11 mouse cellular contexts compared by ENCODE assay signal in genomic region chr14:48665816-48666661, GRCm38 (mm10). TPM values are rescaled to one million over a fixed set of nuclear protein-coding genes. Genes with fewer than 3 reads are reported as not detected.
A peak's percentile ranks its signal among the peaks of the same experiment; 100 is the strongest.
DNase-seq lines count a peak whose midpoint lies in the region; ATAC-seq and TF ChIP-seq lines count a peak whose summit lies in the region.
"Had no signal": no experiment of that assay in that cellular context is flagged by ENCODE, and none has a peak within 500 bp of the region (broad histone marks: within the 10 kb centered on the region; RNA-seq: fewer than 3 reads in every experiment).

No protein-coding gene starts in this region.

- under 1% methylated on average over 52 of the region's 52 CpGs for WGBS in heart, embryonic 12.5 days
- 2% methylated on average over 52 of the region's 52 CpGs for WGBS in forebrain, postnatal 0 days
- WGBS in midbrain, embryonic 13.5 days: under 1% methylated on average over 52 of the region's 52 CpGs
- WGBS in kidney, embryonic 16.5 days: under 1% methylated on average over 52 of the region's 52 CpGs

- peaks cover 20% of the 10 kb centered on the region for H3K4me1 ChIP-seq in heart, embryonic 12.5 days (replicated peaks)
- no peaks in the 10 kb centered on the region for H3K4me1 ChIP-seq in forebrain, postnatal 0 days (ENCODE audit: insufficient read depth)
- peaks cover 46% of the 10 kb centered on the region for H3K4me1 ChIP-seq in midbrain, embryonic 13.5 days (replicated peaks)
- H3K4me1 ChIP-seq in kidney, embryonic 16.5 days (ENCODE audit: insufficient read depth, low read length): no peaks in the 10 kb centered on the region

- TF ChIP-seq CTCF in forebrain, postnatal 0 days (IDR thresholded peaks at IDR 0.05; ENCODE audit: low read depth): no peak

- no peaks in the 10 kb centered on the region for H3K9me3 ChIP-seq in heart, embryonic 12.5 days (replicated peaks)
- no peaks in the 10 kb centered on the region for H3K9me3 ChIP-seq in forebrain, postnatal 0 days (ENCODE audit: low read length)
- no peaks in the 10 kb centered on the region for H3K9me3 ChIP-seq in midbrain, embryonic 13.5 days
- H3K9me3 ChIP-seq in kidney, embryonic 16.5 days (ENCODE audit: low read length): no peaks in the 10 kb centered on the region
- H3K9me3 ChIP-seq: limb, embryonic 15.5 days had no signal

- peak overlapping the region; percentile 12; the same call in 1 of the 2 replicates for H3K4me3 ChIP-seq in heart, embryonic 12.5 days
- peak overlapping the region; percentile 17 for H3K4me3 ChIP-seq in forebrain, postnatal 0 days (ENCODE audit: low read depth, low read length)
- peak overlapping the region; percentile 69 for H3K4me3 ChIP-seq in midbrain, embryonic 13.5 days (replicated peaks)
- H3K4me3 ChIP-seq in kidney, embryonic 16.5 days (ENCODE audit: low read length): no peak overlapping the region; the same call in 1 of the 2 replicates
- H3K4me3 ChIP-seq: limb, embryonic 15.5 days had no signal

- no peak overlapping the region for H3K9ac ChIP-seq in heart, embryonic 12.5 days
- H3K9ac ChIP-seq in forebrain, postnatal 0 days: no peak overlapping the region
- H3K9ac ChIP-seq in midbrain, embryonic 13.5 days (replicated peaks): peak overlapping the region; percentile 97
- no peak overlapping the region for H3K9ac ChIP-seq in kidney, embryonic 16.5 days (replicated peaks; ENCODE audit: low read length)
- H3K9ac ChIP-seq: limb, embryonic 15.5 days had no signal

- no peaks in the 10 kb centered on the region for H3K36me3 ChIP-seq in heart, embryonic 12.5 days
- no peaks in the 10 kb centered on the region for H3K36me3 ChIP-seq in forebrain, postnatal 0 days (ENCODE audit: insufficient read depth)
- H3K36me3 ChIP-seq in midbrain, embryonic 13.5 days: peaks cover 6% of the 10 kb centered on the region; the same call in 1 of the 2 replicates
- H3K36me3 ChIP-seq in kidney, embryonic 16.5 days (ENCODE audit: insufficient read depth, low read length): no peaks in the 10 kb centered on the region
- H3K36me3 ChIP-seq: limb, embryonic 15.5 days had no signal

- peaks cover 71% of the 10 kb centered on the region for H3K27me3 ChIP-seq in heart, embryonic 12.5 days (replicated peaks)
- H3K27me3 ChIP-seq in forebrain, postnatal 0 days (ENCODE audit: insufficient read depth, low read length): peaks cover 61% of the 10 kb centered on the region
- H3K27me3 ChIP-seq in midbrain, embryonic 13.5 days: peaks cover 16% of the 10 kb centered on the region
- H3K27me3 ChIP-seq in kidney, embryonic 16.5 days (ENCODE audit: insufficient read depth, low read length): peaks cover 94% of the 10 kb centered on the region

- H3K27ac ChIP-seq in heart, embryonic 12.5 days (ENCODE audit: poor library complexity, severe bottlenecking): no peak overlapping the region
- H3K27ac ChIP-seq in forebrain, postnatal 0 days (ENCODE audit: low read depth, low read length): no peak overlapping the region
- H3K27ac ChIP-seq in midbrain, embryonic 13.5 days: peak overlapping the region; percentile 90
- H3K27ac ChIP-seq in kidney, embryonic 16.5 days (ENCODE audit: low read length): no peak overlapping the region
- H3K27ac ChIP-seq: limb, embryonic 15.5 days had no signal

- DNase-seq in heart, adult 11 months: no peak
- peak; percentile 40 for DNase-seq in cerebellum, adult 9-11 months
- peak; percentile 47 for DNase-seq in forebrain, postnatal 0 days
- no peak for DNase-seq in adipocyte (ENCODE audit: low spot score)
- DNase-seq in layer of hippocampus, adult 18-20 months (ENCODE audit: low spot score in 2 of 2): no peak

- peak overlapping the region; percentile 46 for H3K4me2 ChIP-seq in heart, embryonic 12.5 days
- H3K4me2 ChIP-seq in forebrain, postnatal 0 days (ENCODE audit: low read depth): 0 out of 2 replicates have a peak overlapping the region, but pooled peaks have one; percentile 2
- peak overlapping the region; percentile 89 for H3K4me2 ChIP-seq in midbrain, embryonic 13.5 days (replicated peaks)
- H3K4me2 ChIP-seq in kidney, embryonic 16.5 days (replicated peaks; ENCODE audit: low read depth, low read length): no peak overlapping the region
- H3K4me2 ChIP-seq: limb, embryonic 15.5 days had no signal

- ATAC-seq in heart, embryonic 12.5 days (ENCODE audit: insufficient number of reproducible peaks, low FRiP score): no peak
- peak; percentile 24; the same call in 1 of the 2 replicates for ATAC-seq in forebrain, postnatal 0 days
- 0 out of 2 replicates have a peak, but pooled peaks have one; percentile 18 for ATAC-seq in midbrain, embryonic 13.5 days
- ATAC-seq in kidney, embryonic 16.5 days (ENCODE audit: low FRiP score, low TSS enrichment): no peak

RNA-seq across cellular contexts. Expression of gene Otx2, which starts 7.6 kb away (rescaled TPM):
- polyA plus RNA-seq in heart, embryonic 12.5 days (2016; fragmentation: Nextera tagmentation; extraction: Ambion mirVana): 0.15 TPM in 1 of 2 replicates, not detected in the other
- 11.6 and 15.0 TPM in 2 replicates for total RNA-seq in forebrain, postnatal 0 days (2014; rRNA removed)
- 7.2 and 12.9 TPM in 2 replicates for polyA plus RNA-seq in forebrain, postnatal 0 days (2015; fragmentation: Nextera tagmentation; extraction: Ambion mirVana)
- 133 and 155 TPM in 2 replicates for polyA plus RNA-seq in midbrain, embryonic 13.5 days (2015; fragmentation: Nextera tagmentation; extraction: Ambion mirVana)
- total RNA-seq in layer of hippocampus, adult 18-20 months (2021): 1 to 10 TPM in 1 of 2 experiments, under 1 TPM in 1; 0.68 to 2.0 TPM
- polyA plus RNA-seq in kidney, embryonic 16.5 days (2015; fragmentation: Nextera tagmentation; extraction: Ambion mirVana): not detected in 2 replicates
- polyA plus RNA-seq: gonadal fat pad, adult 2 months; limb, embryonic 15.5 days; testis, adult 2 months had no signal

Comparison
In these comparisons a context has a peak if more than half of its experiments do, and no peak if none do; other contexts are left out.
1. ATAC-seq: peak in forebrain, postnatal 0 days (single experiment) and midbrain, embryonic 13.5 days (single experiment); none in heart, embryonic 12.5 days (single experiment) and kidney, embryonic 16.5 days (single experiment).
2. DNase-seq: peak in cerebellum, adult 9-11 months (single experiment) and forebrain, postnatal 0 days (single experiment); none in heart, adult 11 months (single experiment), adipocyte (single experiment) and layer of hippocampus, adult 18-20 months (0 of 2).